Mouse (Mus musculus) urinary bladder, adult 18-20 months (tissue): Measurements from ENCODE around the gene Olfr695.
"Not testable (repeated sequence)": the region's sequence is repeated elsewhere in the genome, so short reads cannot be mapped to it uniquely, and the experiment has no call there.

Experiments
- DNase-seq, 2 experiments: peaks; one replicate each; pipeline ENCODE4 v3.0.0; 2022; ENCODE audit warnings: low spot score in 2 of 2, mixed read lengths in 2 of 2

Olfr695 gene

DNA sequence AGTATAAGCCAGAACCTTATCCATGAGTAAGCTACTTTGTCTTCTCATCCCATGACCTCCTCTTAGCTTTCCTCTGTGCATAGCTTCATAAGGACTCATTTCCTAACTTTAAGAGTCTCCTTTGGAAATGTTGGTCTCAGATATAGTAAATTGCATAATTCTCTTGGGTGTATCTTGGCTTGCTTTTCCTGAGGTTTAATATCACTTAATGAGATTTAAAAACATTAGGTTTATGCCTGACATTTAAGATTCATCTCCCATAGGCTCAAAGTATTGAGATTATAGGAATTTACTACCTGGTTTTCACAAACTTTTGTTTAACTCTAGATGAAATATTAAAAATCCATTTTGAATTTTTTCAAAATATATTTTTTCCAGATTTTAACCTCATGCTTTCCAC lies at the start of gene Olfr695:
TSS of gene Olfr695 (minus strand) at position 101 of the 400 bp plus-strand sequence.
- DNase-seq: no peak

DNA sequence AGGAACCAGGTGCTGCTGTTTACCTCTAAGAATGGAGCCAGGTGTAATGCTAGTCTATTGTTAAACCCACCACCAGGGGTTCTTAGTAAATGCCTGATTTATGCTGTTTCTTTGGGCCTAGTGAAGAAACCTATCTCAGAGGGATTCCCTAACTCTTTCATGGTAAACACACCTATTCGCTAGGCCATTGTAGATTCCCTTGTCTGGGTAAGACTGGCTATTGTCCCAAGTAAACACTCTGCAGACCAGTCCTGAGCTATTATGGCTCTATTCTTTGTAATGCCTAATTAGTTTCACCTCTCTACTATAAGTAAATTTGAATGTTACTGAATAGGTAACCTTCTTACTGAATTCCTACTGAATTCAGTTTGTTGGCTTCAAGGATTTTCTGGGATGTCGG lies 44.8 kb upstream of the Olfr695 start:
- not testable (repeated sequence) for DNase-seq

- no peak for DNase-seq
These were observed 42.6 kb upstream of the Olfr695 start for GRCm38 (mm10) chr7:106758800-106759199.

- no peak for DNase-seq
These were observed 39.1 kb upstream of the Olfr695 start, which contains the start of gene Olfr698 for GRCm38 (mm10) chr7:106755297-106755696. Olfr698 (minus strand) TSS chr7:106755397.

DNA sequence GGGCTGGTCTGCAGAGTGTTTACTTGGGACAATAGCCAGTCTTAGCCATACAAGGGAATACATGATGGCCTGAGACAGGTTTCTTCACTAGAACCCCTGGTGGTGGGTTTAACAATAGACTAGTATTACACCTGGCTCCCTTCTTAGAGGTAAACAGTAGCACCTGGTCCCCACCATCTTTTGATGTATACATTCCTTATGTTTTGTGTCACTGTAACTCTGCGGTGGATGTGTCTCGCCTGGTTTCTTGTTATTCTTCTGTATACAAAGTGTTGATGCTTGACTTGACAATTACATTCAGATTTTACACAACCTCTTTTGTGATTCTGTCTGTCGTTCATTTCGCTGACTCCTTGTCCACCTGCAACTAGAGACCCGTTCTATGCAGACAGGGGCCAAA lies 29.6 kb upstream of the Olfr695 start:
- DNase-seq: no peak

DNA sequence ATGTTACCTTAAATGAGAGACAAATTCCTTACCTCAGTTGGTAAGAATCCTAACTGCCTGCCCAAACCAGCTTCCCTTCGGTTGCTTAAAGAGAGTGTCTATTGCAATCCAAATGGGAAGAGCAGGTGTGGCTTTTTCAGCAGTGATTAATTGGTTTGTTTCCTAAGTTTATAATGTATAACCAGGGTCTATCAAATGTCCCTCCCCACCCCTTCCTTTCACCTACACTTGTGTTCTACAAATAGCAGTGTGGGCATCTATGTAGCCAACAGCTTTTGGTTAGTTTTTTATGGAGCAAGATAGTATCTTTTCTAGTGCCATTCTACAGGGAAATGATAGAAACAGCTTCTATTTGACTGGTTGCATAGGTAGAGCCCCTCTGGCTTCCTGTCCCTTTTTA lies 26.1 kb upstream of the Olfr695 start, which contains the start of gene Olfr697:
TSS of gene Olfr697 (minus strand) at position 101 of the 400 bp plus-strand sequence.
- no peak for DNase-seq

DNA sequence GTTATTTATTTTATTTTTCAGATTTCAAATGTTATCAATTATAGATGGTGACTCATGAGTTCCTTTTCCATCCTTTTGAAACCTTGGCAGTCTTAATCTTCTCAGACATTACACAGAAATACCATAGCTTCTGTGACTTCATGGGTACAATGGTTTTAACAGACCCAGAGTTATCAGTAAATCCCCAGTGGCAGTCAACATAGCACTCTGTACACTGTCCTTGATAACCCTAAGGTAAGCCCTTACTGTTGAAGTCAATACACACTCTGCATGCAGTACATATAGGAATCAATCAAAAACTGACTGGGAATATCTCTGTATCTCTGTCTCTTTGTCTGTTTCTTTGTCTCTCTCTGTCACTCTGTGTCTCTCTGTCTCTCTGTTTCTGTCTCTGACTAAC lies 20.8 kb upstream of the Olfr695 start:
- DNase-seq: no peak

- DNase-seq: no peak
These were observed 17.5 kb upstream of the Olfr695 start for GRCm38 (mm10) chr7:106733717-106734116.

GRCm38 (mm10) chr7:106725654-106726053 lies 9.5 kb upstream of the Olfr695 start:
- not testable (repeated sequence) for DNase-seq

DNA sequence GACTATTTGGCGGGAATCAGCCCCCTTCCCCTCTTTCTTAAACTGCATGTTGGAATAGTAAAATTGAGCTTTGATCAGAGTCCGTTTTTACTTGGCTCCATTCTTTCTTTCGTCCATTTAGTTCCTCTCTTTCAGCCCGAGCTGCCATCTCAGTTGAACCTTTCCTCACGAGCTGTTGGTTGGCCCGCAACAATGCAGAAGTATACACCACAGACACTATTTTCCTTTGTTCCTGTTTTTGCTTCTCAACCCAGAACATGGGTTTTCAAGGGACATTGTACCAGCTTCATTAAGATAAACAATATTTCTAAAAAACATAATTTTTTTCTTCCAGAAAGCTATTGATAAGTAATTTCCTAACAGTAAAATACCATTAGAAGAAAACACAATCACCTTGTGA lies 4.7 kb downstream of the Olfr695 start:
- no peak for DNase-seq

- not testable (repeated sequence) for DNase-seq
These were observed 8.5 kb downstream of the Olfr695 start for GRCm38 (mm10) chr7:106707705-106708104.

DNA sequence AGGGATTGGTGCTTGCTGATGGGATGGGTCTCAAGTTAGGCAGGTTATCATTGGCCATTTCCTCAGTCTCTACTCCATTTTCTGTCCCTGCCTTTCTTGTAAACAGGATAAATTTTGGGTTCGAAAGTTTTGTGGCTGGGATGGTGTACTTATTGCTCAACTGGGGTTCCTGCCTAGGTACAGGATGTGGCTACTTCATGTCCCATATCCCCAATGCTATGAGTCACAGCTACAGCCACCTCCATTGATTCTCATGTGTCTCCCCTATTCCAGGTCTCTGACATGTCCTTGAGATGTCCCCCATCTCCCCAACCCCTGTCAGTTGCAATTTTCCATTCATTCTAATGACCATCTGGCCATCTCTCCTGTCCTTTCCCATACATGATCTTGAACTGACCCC lies 19.3 kb downstream of the Olfr695 start:
- no peak for DNase-seq

- DNase-seq: no peak
These were observed 23.2 kb downstream of the Olfr695 start for GRCm38 (mm10) chr7:106692976-106693375.

DNA sequence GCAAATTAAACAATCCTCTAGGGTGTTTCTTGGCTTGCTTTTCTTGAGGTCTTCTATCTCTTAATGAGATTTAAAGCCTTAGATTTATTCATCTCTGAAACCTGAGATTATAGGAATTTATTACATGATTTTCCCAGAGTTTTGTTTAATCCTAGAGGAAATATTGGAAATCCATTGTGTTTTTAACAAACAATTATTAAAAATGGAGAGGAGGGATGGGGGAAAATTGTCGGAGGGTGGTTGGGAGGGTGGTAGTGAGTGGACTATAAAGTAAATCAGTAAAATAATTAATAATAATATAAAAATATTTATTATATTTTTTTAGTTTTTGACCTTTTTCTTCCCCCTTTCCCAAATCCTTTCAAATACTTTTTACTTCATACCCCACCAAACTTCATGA lies 24.5 kb downstream of the Olfr695 start, which contains the start of gene Olfr694:
TSS of gene Olfr694 (minus strand) at position 101 of the 400 bp plus-strand sequence.
- DNase-seq: no peak

DNA sequence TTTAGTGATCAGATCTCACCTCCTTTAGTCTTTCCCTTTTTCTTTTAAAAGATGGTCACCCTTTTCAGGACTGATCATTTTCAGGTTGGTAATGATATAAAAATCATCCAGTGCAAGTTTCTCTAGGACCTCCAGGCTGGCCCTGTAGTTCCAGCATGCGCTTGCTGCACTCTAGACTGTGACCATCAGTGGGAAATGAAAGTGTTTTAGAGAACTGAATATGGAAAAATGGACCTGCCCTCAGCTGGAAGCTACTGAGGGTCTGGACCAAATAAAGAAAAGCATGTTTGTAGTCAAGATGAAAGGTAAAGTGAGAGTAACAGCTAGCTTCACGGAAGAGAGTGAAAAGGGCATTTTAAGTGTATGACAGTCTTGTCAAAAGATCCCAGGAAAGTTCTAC lies 30.8 kb downstream of the Olfr695 start:
- DNase-seq: no peak

DNA sequence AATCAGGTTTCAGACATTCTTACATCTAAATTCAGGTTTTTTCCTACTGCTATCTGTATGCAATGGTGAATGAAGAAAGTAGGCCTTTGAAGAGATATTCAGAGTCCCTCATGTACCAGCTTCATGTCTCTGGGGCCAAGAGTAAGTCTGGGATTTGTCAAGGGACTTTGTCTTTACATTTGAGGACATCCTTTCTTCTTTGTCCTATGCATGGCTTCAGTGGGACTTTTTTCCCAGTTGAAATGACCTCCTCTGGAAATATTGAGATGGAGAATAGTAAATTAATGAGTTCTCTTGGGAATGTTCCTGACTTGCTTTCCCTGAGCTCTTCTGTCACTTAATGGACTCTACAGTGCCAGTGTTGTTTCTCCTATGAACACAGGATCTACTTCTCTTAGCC lies 35.7 kb downstream of the Olfr695 start, which contains the start of gene Olfr693:
TSS of gene Olfr693 (minus strand) at position 101 of the 400 bp plus-strand sequence.
- DNase-seq: no peak
